Mouse (Mus musculus) layer of hippocampus, adult 2 months (tissue): ENCODE measurements around the gene Gfod2. TPM values are rescaled to one million over a fixed set of nuclear protein-coding genes. Genes with fewer than 3 reads are reported as not detected.

Source experiments
- DNase-seq, 2 experiments: peaks; one replicate each; pipeline ENCODE4 v3.0.0; 2022; ENCODE audit warnings: low spot score in 2 of 2
- H3K27ac ChIP-seq: fragments of 200-600 bp; 2 replicates; pipeline ENCODE4 v1.8.1; 2022
- H3K4me3 ChIP-seq: fragments of 200-600 bp; 2 replicates; pipeline ENCODE4 v1.8.1; 2022; ENCODE audit warnings: mild to moderate bottlenecking
- CTCF ChIP-seq: fragments of 200-600 bp; conservative IDR thresholded peaks from 2 replicates; pipeline ENCODE4 v1.8.1; 2022; ENCODE audit warnings: antibody characterized with exemption, mild to moderate bottlenecking, moderate library complexity
- total RNA-seq, 2 experiments: library from RNA; stranded (reverse); gene quantifications; 2 replicates each; pipeline ENCODE4 v1.2.3; 2021

The Gfod2 gene
- total RNA-seq, 2 experiments from 2014 or later, result 18.2 to 22.8 TPM

- Histone ChIP-seq H3K27ac (peak within 1 kb of the TSS; percentile 61), H3K4me3 (peak within 1 kb of the TSS; percentile 80)
- no peak for TF ChIP-seq CTCF
- peak; percentile 85 to 89 for DNase-seq
These were observed 50.7 kb downstream of the Gfod2 start, which contains the start of the genes 4933405L10Rik and Enkd1 for GRCm38 (mm10) chr8:105707498-105708403. Gene 4933405L10Rik (plus strand): TSS chr8:105707655. Gene Enkd1 (minus strand): TSS chr8:105708210.

- DNase-seq, result no peak
- no peak overlapping the region for H3K4me3 ChIP-seq
- TF ChIP-seq CTCF, result no peak
- H3K27ac ChIP-seq, result no peak overlapping the region
These were observed 52.0 kb downstream of the Gfod2 start for GRCm38 (mm10) chr8:105706426-105706825.

GRCm38 (mm10) chr8:105704955-105705354 is 53.5 kb downstream of the Gfod2 start:
- Histone ChIP-seq H3K27ac (no peak overlapping the region), H3K4me3 (no peak overlapping the region)
- no peak for TF ChIP-seq CTCF
- DNase-seq, result no peak

- Histone ChIP-seq H3K27ac (no peak overlapping the region), H3K4me3 (no peak overlapping the region)
- DNase-seq, result no peak
- no peak for TF ChIP-seq CTCF
These were observed 54.2 kb downstream of the Gfod2 start for GRCm38 (mm10) chr8:105704146-105704812.

GRCm38 (mm10) chr8:105702731-105703415 is 55.6 kb downstream of the Gfod2 start:
- H3K27ac ChIP-seq, result no peak overlapping the region
- DNase-seq, result no peak
- no peak for TF ChIP-seq CTCF
- no peak overlapping the region for H3K4me3 ChIP-seq

- H3K4me3 ChIP-seq, result peak overlapping the region; percentile 85
- DNase-seq, result no peak
- TF ChIP-seq CTCF, result no peak
- peak overlapping the region; percentile 96 for H3K27ac ChIP-seq
These were observed 56.5 kb downstream of the Gfod2 start for GRCm38 (mm10) chr8:105702001-105702401.

GRCm38 (mm10) chr8:105700966-105701824 is 57.3 kb downstream of the Gfod2 start, which contains the start of the genes Acd and Pard6a:
Gene Acd (minus strand): TSS chr8:105701102.
Gene Pard6a (plus strand): TSS chr8:105701148.
- Histone ChIP-seq H3K4me3 (peak within 1 kb of the TSS; percentile 85), H3K27ac (peak within 1 kb of the TSS; percentile 96)
- DNase-seq, result peak; percentile 94 to 97
- TF ChIP-seq CTCF, result peak; percentile 28

- H3K4me3 ChIP-seq, result peak overlapping the region; percentile 85
- no peak for TF ChIP-seq CTCF
- peak overlapping the region; percentile 96 for H3K27ac ChIP-seq
- DNase-seq, result peak in 1 of 2 experiments; percentile 47
These were observed 57.9 kb downstream of the Gfod2 start for GRCm38 (mm10) chr8:105700566-105700965.

GRCm38 (mm10) chr8:105699488-105700215 is 58.8 kb downstream of the Gfod2 start:
- Histone ChIP-seq H3K27ac (no peak overlapping the region), H3K4me3 (peak overlapping the region; percentile 85)
- no peak for TF ChIP-seq CTCF
- DNase-seq, result no peak

GRCm38 (mm10) chr8:105698734-105699133 is 59.7 kb downstream of the Gfod2 start:
- DNase-seq, result no peak
- Histone ChIP-seq H3K27ac (no peak overlapping the region), H3K4me3 (no peak overlapping the region)
- no peak for TF ChIP-seq CTCF

GRCm38 (mm10) chr8:105697196-105697780 is 61.2 kb downstream of the Gfod2 start:
- DNase-seq, result no peak
- no peak for TF ChIP-seq CTCF

More at GRCm38 (mm10) chr8:105697196-105697780, 61.2 kb downstream of the Gfod2 start:
- Histone ChIP-seq H3K27ac (no peak overlapping the region), H3K4me3 (no peak overlapping the region)
